In the genomic region with DNA sequence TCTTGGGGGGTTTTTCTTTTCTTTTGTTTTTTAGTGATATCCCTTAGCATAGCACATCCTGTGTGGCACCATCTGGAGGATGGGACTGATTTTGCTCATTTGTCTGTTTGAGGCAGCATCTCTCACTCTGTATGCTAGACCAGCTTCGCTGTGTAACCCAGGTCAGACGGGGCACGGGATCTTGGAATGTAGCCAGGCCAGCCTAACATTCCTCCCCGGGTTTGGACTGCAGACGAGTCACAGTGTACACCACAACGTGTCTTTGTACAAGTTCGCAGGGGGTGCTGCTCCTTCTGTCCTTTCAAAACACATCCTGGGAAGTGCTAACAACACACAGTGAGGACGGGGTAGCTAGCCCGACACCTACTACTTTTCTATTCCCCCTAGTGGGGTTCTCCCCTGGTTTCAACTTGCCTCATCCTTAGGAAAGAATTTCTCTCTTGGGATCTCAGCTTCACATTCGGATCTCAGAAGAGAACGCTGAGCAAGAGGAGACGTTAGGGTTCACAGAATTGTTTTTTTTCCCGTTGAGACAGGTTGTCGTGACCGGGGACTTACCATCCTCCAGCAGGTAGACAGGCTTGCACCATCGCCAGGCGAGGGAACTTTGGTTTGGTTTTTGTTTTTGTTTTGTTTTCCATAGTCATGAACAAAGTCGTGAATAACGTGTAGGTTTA, we compare ENCODE assay signal across 8 mouse cellular contexts. TPM values are rescaled to one million over a fixed set of nuclear protein-coding genes. Genes with fewer than 3 reads are reported as not detected.
DNase-seq lines count a peak whose midpoint lies in the region; ATAC-seq lines count a peak whose summit lies in the region.

No protein-coding gene starts in this region.

- peak; percentile 7 for ATAC-seq in activated CD4-positive, CD25-positive, alpha-beta regulatory T cell, adult 4 months
- ATAC-seq in inflammation-experienced regulatory T-cells, adult 6 months, result peak; percentile 13
- ATAC-seq in liver, embryonic 15.5 days (ENCODE audit: insufficient read depth), result no peak
- peak; percentile 6; the same call in 1 of the 2 replicates for ATAC-seq in neural tube, embryonic 15.5 days (ENCODE audit: low FRiP score)

- peak overlapping the region; percentile 82 for H3K9ac ChIP-seq in liver, embryonic 15.5 days
- peak overlapping the region; percentile 77 for H3K9ac ChIP-seq in neural tube, embryonic 15.5 days (replicated peaks)

- H3K9me3 ChIP-seq in forebrain, embryonic 10.5 days, result no peaks in the 10 kb centered on the region
- H3K9me3 ChIP-seq in liver, embryonic 15.5 days (replicated peaks), result no peaks in the 10 kb centered on the region
- no peaks in the 10 kb centered on the region for H3K9me3 ChIP-seq in neural tube, embryonic 15.5 days (replicated peaks)

- peak overlapping the region; percentile 77 for H3K4me2 ChIP-seq in liver, embryonic 15.5 days
- peak overlapping the region; percentile 89 for H3K4me2 ChIP-seq in neural tube, embryonic 15.5 days

- DNase-seq in ovary, postnatal 36 days (ENCODE audit: low spot score), result peak; percentile 47
- DNase-seq in ovary, adult 18-20 months (ENCODE audit: low spot score), result no peak
- DNase-seq in forebrain, embryonic 10.5 days (ENCODE audit: extremely low spot score, low spot score), result peak; percentile 40
- no peak for DNase-seq in urinary bladder, adult 2 months (ENCODE audit: low spot score)

- peak overlapping the region; percentile 97 for H3K4me3 ChIP-seq in forebrain, embryonic 10.5 days
- peak overlapping the region; percentile 100 for H3K4me3 ChIP-seq in liver, embryonic 15.5 days (replicated peaks)
- peak overlapping the region; percentile 80 for H3K4me3 ChIP-seq in neural tube, embryonic 15.5 days (replicated peaks)

- H3K27me3 ChIP-seq in forebrain, embryonic 10.5 days (ENCODE audit: poor library complexity, severe bottlenecking), result no peaks in the 10 kb centered on the region
- no peaks in the 10 kb centered on the region for H3K27me3 ChIP-seq in liver, embryonic 15.5 days
- H3K27me3 ChIP-seq in neural tube, embryonic 15.5 days (replicated peaks), result no peaks in the 10 kb centered on the region

- peaks cover 59% of the 10 kb centered on the region for H3K36me3 ChIP-seq in forebrain, embryonic 10.5 days (replicated peaks)
- peaks cover 39% of the 10 kb centered on the region for H3K36me3 ChIP-seq in liver, embryonic 15.5 days (replicated peaks)
- H3K36me3 ChIP-seq in neural tube, embryonic 15.5 days, result peaks cover 24% of the 10 kb centered on the region

- peak overlapping the region; percentile 92 for H3K27ac ChIP-seq in forebrain, embryonic 10.5 days
- H3K27ac ChIP-seq in liver, embryonic 15.5 days (replicated peaks), result peak overlapping the region; percentile 90
- H3K27ac ChIP-seq in neural tube, embryonic 15.5 days (replicated peaks), result peak overlapping the region; percentile 92

- under 1% methylated on average over 19 of the region's 19 CpGs for WGBS in forebrain, embryonic 10.5 days
- WGBS in liver, embryonic 15.5 days (ENCODE audit: insufficient replicate concordance), result under 1% methylated on average over 19 of the region's 19 CpGs
- WGBS in neural tube, embryonic 15.5 days, result under 1% methylated on average over 19 of the region's 19 CpGs

- H3K4me1 ChIP-seq in forebrain, embryonic 10.5 days, result peaks cover 27% of the 10 kb centered on the region
- H3K4me1 ChIP-seq in liver, embryonic 15.5 days (replicated peaks), result peaks cover 43% of the 10 kb centered on the region
- H3K4me1 ChIP-seq in neural tube, embryonic 15.5 days, result peaks cover 44% of the 10 kb centered on the region

RNA-seq across cellular contexts. Expression of a gene that starts 0.7 kb away (rescaled TPM):
- polyA plus RNA-seq in activated CD4-positive, CD25-positive, alpha-beta regulatory T cell, adult 4 months (2017; shearing (Covaris generic)), result 1 to 10 TPM; 4.1 to 7.6 TPM
- polyA plus RNA-seq in forebrain, embryonic 10.5 days (2016; fragmentation: Nextera tagmentation; extraction: Ambion mirVana), result 185 and 186 TPM in 2 replicates
- polyA plus RNA-seq in inflammation-experienced regulatory T-cells, adult 6 months (2017; shearing (Covaris generic)), result 1 to 10 TPM; 3.3 to 4.6 (median 3.3) TPM
- polyA plus RNA-seq in liver, embryonic 15.5 days (2015; fragmentation: Nextera tagmentation; extraction: Ambion mirVana), result 124 and 140 TPM in 2 replicates
- 152 TPM in 2 replicates for polyA plus RNA-seq in neural tube, embryonic 15.5 days (2015; fragmentation: Nextera tagmentation; extraction: Ambion mirVana)
- 110 and 134 TPM in 2 replicates for polyA plus RNA-seq in urinary bladder, adult 2 months (2012; rRNA removed)

RNA-seq across cellular contexts. Expression of a gene that starts 4.4 kb away (rescaled TPM):
- 10 to 100 TPM; 16.3 to 25.4 TPM for polyA plus RNA-seq in activated CD4-positive, CD25-positive, alpha-beta regulatory T cell, adult 4 months (2017; shearing (Covaris generic))
- polyA plus RNA-seq in forebrain, embryonic 10.5 days (2016; fragmentation: Nextera tagmentation; extraction: Ambion mirVana), result 7.7 and 9.3 TPM in 2 replicates
- 10 to 100 TPM; 13.4 to 30.1 (median 27.0) TPM for polyA plus RNA-seq in inflammation-experienced regulatory T-cells, adult 6 months (2017; shearing (Covaris generic))
- polyA plus RNA-seq in liver, embryonic 15.5 days (2015; fragmentation: Nextera tagmentation; extraction: Ambion mirVana), result 2.0 and 2.5 TPM in 2 replicates
- 7.6 and 8.9 TPM in 2 replicates for polyA plus RNA-seq in neural tube, embryonic 15.5 days (2015; fragmentation: Nextera tagmentation; extraction: Ambion mirVana)
- polyA plus RNA-seq in urinary bladder, adult 2 months (2012; rRNA removed), result 3.7 and 3.9 TPM in 2 replicates

RNA-seq across cellular contexts. Expression of a gene that starts 22.4 kb away (rescaled TPM):
- 1 to 10 TPM; 5.2 to 8.5 TPM for polyA plus RNA-seq in activated CD4-positive, CD25-positive, alpha-beta regulatory T cell, adult 4 months (2017; shearing (Covaris generic))
- 108 and 109 TPM in 2 replicates for polyA plus RNA-seq in forebrain, embryonic 10.5 days (2016; fragmentation: Nextera tagmentation; extraction: Ambion mirVana)
- 1 to 10 TPM; 3.1 to 9.7 (median 4.6) TPM for polyA plus RNA-seq in inflammation-experienced regulatory T-cells, adult 6 months (2017; shearing (Covaris generic))
- 6.3 and 6.6 TPM in 2 replicates for polyA plus RNA-seq in liver, embryonic 15.5 days (2015; fragmentation: Nextera tagmentation; extraction: Ambion mirVana)
- polyA plus RNA-seq in neural tube, embryonic 15.5 days (2015; fragmentation: Nextera tagmentation; extraction: Ambion mirVana), result 10.3 and 16.5 TPM in 2 replicates
- 4.6 and 4.8 TPM in 2 replicates for polyA plus RNA-seq in urinary bladder, adult 2 months (2012; rRNA removed)

RNA-seq across cellular contexts. Expression of a gene that starts 24.8 kb away (rescaled TPM):
- 10 to 100 TPM; 57.8 to 67.4 TPM for polyA plus RNA-seq in activated CD4-positive, CD25-positive, alpha-beta regulatory T cell, adult 4 months (2017; shearing (Covaris generic))
- polyA plus RNA-seq in forebrain, embryonic 10.5 days (2016; fragmentation: Nextera tagmentation; extraction: Ambion mirVana), result 0.60 and 0.94 TPM in 2 replicates
- polyA plus RNA-seq in inflammation-experienced regulatory T-cells, adult 6 months (2017; shearing (Covaris generic)), result 10 to 100 TPM; 55.1 to 91.5 (median 58.8) TPM
- 2.1 TPM in 2 replicates for polyA plus RNA-seq in liver, embryonic 15.5 days (2015; fragmentation: Nextera tagmentation; extraction: Ambion mirVana)
- polyA plus RNA-seq in neural tube, embryonic 15.5 days (2015; fragmentation: Nextera tagmentation; extraction: Ambion mirVana), result 0.22 and 7.3 TPM in 2 replicates
- 0.28 and 0.31 TPM in 2 replicates for polyA plus RNA-seq in urinary bladder, adult 2 months (2012; rRNA removed)

Comparison
In these comparisons a context has a peak if more than half of its experiments do, and no peak if none do; other contexts are left out.
1. DNase-seq: peak in ovary, postnatal 36 days (single experiment) and forebrain, embryonic 10.5 days (single experiment); none in ovary, adult 18-20 months (single experiment) and urinary bladder, adult 2 months (single experiment).
2. RNA of a gene that starts 0.7 kb away (polyA plus RNA-seq): 185 to 186 TPM in forebrain, embryonic 10.5 days, 152 TPM in neural tube, embryonic 15.5 days, 124 to 140 TPM in liver, embryonic 15.5 days and 110 to 134 TPM in urinary bladder, adult 2 months; 4.1 to 7.6 TPM in activated CD4-positive, CD25-positive, alpha-beta regulatory T cell, adult 4 months and 3.3 to 4.6 TPM in inflammation-experienced regulatory T-cells, adult 6 months; every median in the first group is over 10 times any median in the second.
3. Peak in every context shown above with its lines, with median percentiles within 50 percentile points of each other: H3K27ac ChIP-seq and H3K4me3 ChIP-seq.